Mouse (Mus musculus) heart, embryonic 16.5 days (tissue): ENCODE results near the gene Hdgf. TPM values are rescaled to one million over a fixed set of nuclear protein-coding genes. Genes with fewer than 3 reads are reported as not detected.

ENCODE experiments used
- ATAC-seq: fragments of 200-750 bp; cut with Nextera tagmentation; replicated peaks from 2 replicates; pipeline ENCODE4 v1.8.0; 2017; ENCODE audit warnings: moderate number of reproducible peaks; ENCODE audit not compliant: insufficient read depth, low FRiP score; ENCODE audit errors: extremely low read depth
- H3K27ac ChIP-seq: fragments of 300-500 bp; sonication (generic); 2 replicates; pipeline ENCODE4 v1.5.1; 2014; ENCODE audit warnings: mild to moderate bottlenecking, low read length, control low read depth, moderate library complexity
- H3K27me3 ChIP-seq: fragments of 300-500 bp; sonication (generic); 2 replicates; pipeline ENCODE4 v1.6.1; 2014; ENCODE audit warnings: low read length, mixed read lengths; ENCODE audit not compliant: control insufficient read depth, insufficient read depth
- H3K36me3 ChIP-seq: fragments of 300-500 bp; sonication (generic); 2 replicates; pipeline ENCODE4 v1.6.1; 2014; ENCODE audit not compliant: control insufficient read depth, insufficient read depth
- H3K4me1 ChIP-seq: fragments of 300-500 bp; sonication (generic); 2 replicates; pipeline ENCODE4 v1.6.1; 2014; ENCODE audit warnings: low read length, mixed read lengths; ENCODE audit not compliant: control insufficient read depth, insufficient read depth
- H3K4me2 ChIP-seq: fragments of 300-500 bp; sonication (generic); 2 replicates; pipeline ENCODE4 v1.6.1; 2014; ENCODE audit warnings: low read depth, mild to moderate bottlenecking, control low read depth, low read length
- H3K4me3 ChIP-seq: fragments of 300-500 bp; sonication (generic); 2 replicates; pipeline ENCODE4 v1.5.1; 2014; ENCODE audit warnings: mild to moderate bottlenecking, control low read depth, low read length
- H3K9ac ChIP-seq: fragments of 300-500 bp; sonication (generic); 2 replicates; pipeline ENCODE4 v1.6.1; 2014; ENCODE audit warnings: low read length, control low read depth
- H3K9me3 ChIP-seq: fragments of 300-500 bp; sonication (generic); replicated peaks from 2 replicates; pipeline ENCODE4 v1.6.1; 2016; ENCODE audit warnings: low read length; ENCODE audit not compliant: control insufficient read depth
- WGBS: fragments of 180-500 bp; shearing (Covaris S2); extraction: QIAGEN DNeasy Blood & Tissue Kit; methylation state at CpG from one replicate; pipeline ENCODE4 v1.1.7; 2014; 5-methylcytosine and 5-hydroxymethylcytosine counted together
- polyA plus RNA-seq: library from polyadenylated mRNA; unstranded; fragments of >200 nt; fragmentation: Nextera tagmentation; extraction: Ambion mirVana; gene quantifications from 2 replicates; pipeline ENCODE4 v1.2.1, GENCODE M21; 2015

The Hdgf gene
- polyA plus RNA-seq, 1 experiment from 2014 or later: 74.3 TPM

DNA sequence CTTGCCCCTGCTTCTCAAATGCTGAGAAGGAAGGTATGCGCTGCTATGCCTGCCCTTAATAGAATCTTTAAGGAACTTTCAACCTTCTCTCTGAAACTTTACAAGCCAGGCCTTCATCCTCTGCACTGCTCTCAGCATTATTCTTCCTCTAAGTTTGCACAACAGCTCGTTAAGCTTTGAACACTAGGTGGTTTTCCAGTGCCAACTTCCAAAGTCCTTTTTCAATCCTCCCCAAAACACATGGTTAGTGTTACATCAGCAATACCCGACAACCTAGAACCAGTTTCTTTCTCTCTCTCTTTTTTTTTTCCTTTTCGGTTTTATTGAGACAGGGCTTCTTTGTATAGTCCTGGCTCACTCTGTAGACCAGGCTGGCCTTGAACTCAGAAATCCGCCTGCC lies 27.9 kb downstream of the Hdgf start:
- Histone ChIP-seq H3K27ac (no peak overlapping the region), H3K9ac (no peak overlapping the region), H3K4me3 (no peak overlapping the region), H3K9me3 (no peaks in the 10 kb centered on the region), H3K27me3 (no peaks in the 10 kb centered on the region), H3K4me2 (no peak overlapping the region), H3K36me3 (peaks cover 33% of the 10 kb centered on the region), H3K4me1 (peaks cover 13% of the 10 kb centered on the region)
- WGBS: 88% methylated on average over 5 of the region's 5 CpGs
- ATAC-seq: no peak

DNA sequence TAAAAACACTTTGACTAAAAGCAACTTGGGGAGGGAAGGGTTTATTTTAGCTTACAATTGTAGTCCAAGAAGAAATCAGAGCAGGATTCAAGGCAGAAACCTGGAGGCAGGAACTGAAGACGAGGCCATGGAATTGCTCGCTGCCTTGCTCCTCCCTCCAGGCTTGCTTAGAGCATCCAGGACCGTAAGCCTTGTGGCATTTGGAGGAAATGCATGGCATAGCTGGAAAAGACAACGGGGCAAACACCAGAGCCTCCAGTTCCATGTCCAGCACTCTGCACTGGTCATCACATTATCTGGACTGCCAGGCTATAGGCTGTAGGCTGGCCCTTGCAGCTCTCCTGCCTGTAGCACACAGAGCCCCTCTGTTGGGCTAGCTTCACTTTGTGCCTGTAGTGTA lies 28.4 kb downstream of the Hdgf start:
- no peak overlapping the region for H3K27ac ChIP-seq
- WGBS: 55% methylated on average over 4 of the region's 4 CpGs
- H3K36me3 ChIP-seq: peaks cover 36% of the 10 kb centered on the region
- peaks cover 8% of the 10 kb centered on the region for H3K4me1 ChIP-seq
- no peak overlapping the region; the same call in 1 of the 2 replicates for H3K9ac ChIP-seq
- no peak overlapping the region for H3K4me2 ChIP-seq
- no peak overlapping the region for H3K4me3 ChIP-seq
- no peaks in the 10 kb centered on the region for H3K9me3 ChIP-seq
- no peak for ATAC-seq
- H3K27me3 ChIP-seq: no peaks in the 10 kb centered on the region

DNA sequence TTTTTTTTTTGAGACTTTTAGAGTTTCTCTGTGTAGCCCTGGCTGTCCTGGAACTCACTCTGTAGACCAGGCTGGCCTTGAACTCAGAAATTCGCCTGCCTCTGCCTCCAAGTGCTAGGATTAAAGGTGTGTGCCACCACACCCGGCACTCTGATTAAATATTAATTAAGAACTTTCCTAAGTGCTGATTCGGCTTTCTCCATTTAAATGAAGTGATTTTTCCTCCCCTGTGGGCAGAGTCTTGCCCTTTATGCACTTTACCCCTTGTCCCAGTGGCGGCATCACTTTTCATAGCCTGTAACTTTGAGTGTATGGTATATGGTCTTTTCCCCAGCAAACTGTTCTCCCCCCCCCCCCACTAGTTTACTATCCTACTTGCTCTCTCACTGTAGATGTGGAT lies 29.1 kb downstream of the Hdgf start:
- no peak overlapping the region for H3K4me2 ChIP-seq
- H3K4me3 ChIP-seq: no peak overlapping the region
- H3K9me3 ChIP-seq: no peaks in the 10 kb centered on the region
- no peak overlapping the region for H3K27ac ChIP-seq
- no peaks in the 10 kb centered on the region for H3K27me3 ChIP-seq
- H3K9ac ChIP-seq: no peak overlapping the region
- 77% methylated on average over 4 of the region's 4 CpGs for WGBS
- H3K4me1 ChIP-seq: peaks cover 8% of the 10 kb centered on the region
- peaks cover 42% of the 10 kb centered on the region for H3K36me3 ChIP-seq
- no peak for ATAC-seq

DNA sequence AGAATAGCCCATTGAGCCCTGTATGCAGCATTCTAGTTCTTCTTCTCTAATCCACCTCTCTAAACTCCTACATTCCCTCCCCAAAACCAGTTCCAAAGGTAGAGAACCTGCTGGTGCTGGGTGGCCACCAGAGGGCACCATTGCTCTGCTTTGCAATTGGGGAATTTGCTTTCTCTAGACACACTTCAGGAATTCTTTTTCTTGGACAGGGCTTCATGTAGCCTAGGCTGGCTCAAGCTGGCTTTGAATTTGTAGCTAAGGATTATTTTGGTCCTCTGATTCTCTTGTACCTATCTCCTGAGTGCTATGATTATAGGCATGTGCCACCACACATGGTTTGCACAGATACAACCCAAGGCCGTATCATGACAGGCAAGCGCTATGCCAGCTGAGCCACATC lies 29.7 kb downstream of the Hdgf start:
- H3K4me2 ChIP-seq: no peak overlapping the region
- no peak overlapping the region for H3K4me3 ChIP-seq
- H3K36me3 ChIP-seq: peaks cover 44% of the 10 kb centered on the region
- peaks cover 7% of the 10 kb centered on the region for H3K4me1 ChIP-seq
- H3K27me3 ChIP-seq: no peaks in the 10 kb centered on the region
- H3K27ac ChIP-seq: no peak overlapping the region
- H3K9me3 ChIP-seq: no peaks in the 10 kb centered on the region
- no peak overlapping the region; the same call in 1 of the 2 replicates for H3K9ac ChIP-seq
- WGBS: 97% methylated on average over 2 of the region's 2 CpGs
- 0 out of 2 replicates have a peak, but pooled peaks have one; percentile 21 for ATAC-seq

DNA sequence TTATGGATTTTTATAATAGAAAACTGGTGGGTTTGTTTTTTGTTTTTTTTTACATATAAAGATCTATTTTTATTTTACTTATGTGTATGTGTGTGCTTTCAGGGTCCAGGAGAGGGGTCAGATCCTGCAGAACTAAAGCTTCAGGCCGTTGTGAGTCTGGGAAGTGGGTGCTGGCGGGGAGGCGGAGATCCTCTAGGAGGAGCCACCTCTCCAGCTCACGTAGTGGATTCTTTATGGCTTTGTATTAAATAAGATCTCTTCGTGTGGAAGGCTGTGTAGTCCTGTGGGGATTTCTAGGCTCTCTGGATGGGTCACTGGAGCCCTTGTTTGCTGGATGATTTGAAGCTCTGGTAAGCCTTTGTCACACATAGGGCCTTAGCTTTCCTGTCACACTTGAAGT lies 34.5 kb downstream of the Hdgf start:
- H3K36me3 ChIP-seq: peaks cover 41% of the 10 kb centered on the region
- WGBS: 71% methylated on average over 5 of the region's 5 CpGs
- no peak overlapping the region for H3K27ac ChIP-seq
- no peak overlapping the region for H3K4me2 ChIP-seq
- no peak overlapping the region for H3K4me3 ChIP-seq
- ATAC-seq: no peak
- H3K4me1 ChIP-seq: peaks cover 2% of the 10 kb centered on the region; the same call in 1 of the 2 replicates
- H3K27me3 ChIP-seq: peaks cover 6% of the 10 kb centered on the region; the same call in 1 of the 2 replicates
- H3K9ac ChIP-seq: no peak overlapping the region
- H3K9me3 ChIP-seq: no peaks in the 10 kb centered on the region

DNA sequence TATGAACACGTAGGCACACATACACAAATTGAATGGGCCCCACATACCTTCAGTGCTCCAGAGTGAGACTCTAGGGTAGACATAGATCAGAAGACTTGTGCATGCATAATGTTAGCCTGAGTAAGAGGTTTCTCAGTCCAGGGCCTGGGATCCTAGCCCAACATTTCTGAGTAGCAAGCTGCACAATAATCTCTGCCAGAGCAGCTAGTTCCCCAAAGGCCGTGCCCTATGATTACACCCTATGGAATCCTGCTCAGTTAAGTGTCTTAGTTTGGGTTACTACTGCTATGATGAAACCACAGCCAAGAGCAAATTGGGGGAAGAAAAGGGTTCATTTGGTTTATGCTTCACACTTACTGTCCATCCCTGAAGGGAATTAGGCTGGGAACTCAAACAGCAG lies 36.4 kb downstream of the Hdgf start:
- H3K27me3 ChIP-seq: peaks cover 20% of the 10 kb centered on the region
- no peak overlapping the region for H3K9ac ChIP-seq
- H3K27ac ChIP-seq: no peak overlapping the region
- H3K4me3 ChIP-seq: no peak overlapping the region
- no peak overlapping the region for H3K4me2 ChIP-seq
- WGBS: 88% methylated on average over 2 of the region's 2 CpGs
- peaks cover 35% of the 10 kb centered on the region for H3K36me3 ChIP-seq
- no peak for ATAC-seq
- H3K9me3 ChIP-seq: no peaks in the 10 kb centered on the region
- peaks cover 7% of the 10 kb centered on the region for H3K4me1 ChIP-seq

DNA sequence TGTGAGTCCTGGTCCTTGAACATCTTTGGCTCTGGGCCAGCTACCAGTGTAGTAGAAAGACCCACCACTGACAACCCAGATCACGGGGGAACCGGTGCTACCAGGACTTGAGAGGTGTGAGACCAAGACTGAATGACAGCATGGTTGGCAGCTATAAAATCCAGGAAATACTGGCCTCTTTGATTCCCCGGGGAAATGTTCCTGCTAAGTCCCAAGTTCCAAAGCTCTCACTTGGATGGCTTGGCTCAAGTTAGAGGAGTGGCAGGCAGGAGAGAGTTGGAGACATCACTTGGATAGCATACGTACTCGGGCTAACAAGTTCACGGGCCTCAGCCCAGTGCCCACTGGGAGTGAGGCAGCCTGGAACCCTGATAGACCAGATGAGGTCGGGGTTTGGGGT lies 37.5 kb downstream of the Hdgf start:
- Histone ChIP-seq H3K4me3 (no peak overlapping the region), H3K27me3 (peaks cover 29% of the 10 kb centered on the region), H3K4me1 (peaks cover 18% of the 10 kb centered on the region), H3K36me3 (peaks cover 26% of the 10 kb centered on the region), H3K9me3 (no peaks in the 10 kb centered on the region), H3K4me2 (no peak overlapping the region), H3K27ac (no peak overlapping the region), H3K9ac (no peak overlapping the region)
- ATAC-seq: no peak
- WGBS: 63% methylated on average over 7 of the region's 7 CpGs

DNA sequence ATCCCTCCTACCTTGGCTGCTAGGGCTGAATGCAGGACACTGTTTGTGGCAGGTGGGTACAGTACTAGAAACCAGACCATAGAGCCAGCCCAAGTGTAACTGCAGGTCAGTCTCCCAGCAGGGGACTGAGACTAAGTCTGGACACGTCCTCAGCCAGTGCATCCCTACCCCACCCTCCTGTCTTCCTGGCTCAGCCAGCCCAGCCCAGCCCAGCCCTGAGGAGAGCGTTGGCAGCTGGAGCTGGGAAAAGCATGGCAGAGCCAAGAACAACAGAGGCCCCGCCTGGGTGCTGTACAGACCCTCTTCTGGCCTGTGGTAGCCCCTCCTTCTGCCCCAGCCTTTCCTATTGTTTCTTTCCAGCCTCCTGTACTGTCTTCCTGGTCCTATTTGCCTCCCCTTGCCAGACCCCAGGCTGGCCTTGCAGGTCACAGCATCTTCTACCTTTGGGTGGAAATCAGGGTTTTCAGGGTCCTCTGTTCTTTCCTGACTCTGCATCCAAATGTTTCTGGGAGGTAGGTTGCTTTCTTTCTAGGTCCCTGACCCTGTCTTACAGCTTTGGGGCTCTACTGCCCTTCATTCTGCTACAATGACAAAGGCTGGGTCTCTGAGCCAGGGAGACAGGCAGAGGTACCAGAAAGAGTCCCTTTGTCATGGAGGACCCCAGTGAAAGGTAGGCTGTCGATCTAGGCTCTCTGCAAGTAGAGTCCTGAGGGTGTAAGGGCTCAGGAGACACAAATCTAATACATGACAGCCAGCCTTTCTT lies 38.9 kb downstream of the Hdgf start:
- Histone ChIP-seq H3K9ac (no peak overlapping the region), H3K9me3 (no peaks in the 10 kb centered on the region), H3K36me3 (peaks cover 15% of the 10 kb centered on the region), H3K27me3 (peaks cover 41% of the 10 kb centered on the region), H3K4me3 (no peak overlapping the region), H3K4me2 (no peak overlapping the region), H3K4me1 (peaks cover 26% of the 10 kb centered on the region), H3K27ac (no peak overlapping the region)
- ATAC-seq: peak; percentile 62
- WGBS: 24% methylated on average over 4 of the region's 4 CpGs

DNA sequence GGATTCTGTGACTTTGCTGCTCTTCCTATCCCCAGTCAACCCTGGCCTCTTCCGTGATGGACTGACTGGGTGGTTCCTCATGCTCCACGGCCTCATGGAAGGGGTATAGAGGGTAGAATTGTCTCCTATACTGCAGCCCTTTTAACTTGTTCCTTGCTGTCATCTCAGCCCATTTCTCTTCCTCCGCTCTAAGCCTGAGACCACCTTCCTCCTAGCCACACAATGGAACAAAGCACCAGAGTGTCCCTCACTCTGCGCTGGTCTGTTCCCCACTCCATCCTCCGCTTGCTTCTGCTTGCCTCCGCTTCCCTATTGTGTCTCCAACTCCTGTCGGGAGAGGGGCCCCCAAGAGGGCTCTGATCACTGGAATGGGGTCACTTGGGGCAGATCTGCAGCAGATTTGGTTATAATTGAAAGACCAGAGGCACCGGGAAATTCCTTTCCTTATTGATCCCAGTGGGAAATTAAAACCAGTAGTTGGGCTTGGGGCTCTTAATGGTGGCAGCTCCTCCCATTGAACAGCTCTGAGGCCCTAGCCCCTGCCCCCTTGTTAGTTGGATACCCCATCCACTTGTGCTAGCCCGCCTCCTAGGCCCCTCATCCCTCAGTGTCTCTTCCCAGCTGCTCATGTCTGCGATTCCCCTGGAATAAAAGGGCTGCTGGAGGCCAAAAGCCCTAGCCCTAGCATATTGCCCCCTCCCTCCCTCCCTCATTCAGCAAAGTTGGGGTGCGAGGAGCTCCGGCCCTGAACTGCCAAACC lies 39.8 kb downstream of the Hdgf start:
- H3K27me3 ChIP-seq: peaks cover 50% of the 10 kb centered on the region
- peaks cover 9% of the 10 kb centered on the region for H3K36me3 ChIP-seq
- no peak overlapping the region for H3K4me2 ChIP-seq
- ATAC-seq: no peak
- no peak overlapping the region for H3K27ac ChIP-seq
- WGBS: 42% methylated on average over 12 of the region's 12 CpGs
- no peak overlapping the region for H3K9ac ChIP-seq
- peaks cover 26% of the 10 kb centered on the region for H3K4me1 ChIP-seq
- no peak overlapping the region for H3K4me3 ChIP-seq
- no peaks in the 10 kb centered on the region for H3K9me3 ChIP-seq
